Mouse (Mus musculus): ENCODE results near the gene Thap3. TPM values are rescaled to one million over a fixed set of nuclear protein-coding genes. Genes with fewer than 3 reads are reported as not detected.
"Not testable (repeated sequence)": the region's sequence is repeated elsewhere in the genome, so short reads cannot be mapped to it uniquely, and the experiment has no call there.

Thap3 gene
- 100 to 1,000 TPM in 1 of 2 experiments, 10 to 100 TPM in 1; 89.8 to 107 TPM for polyA plus RNA-seq (2017; shearing (Covaris generic))

DNA sequence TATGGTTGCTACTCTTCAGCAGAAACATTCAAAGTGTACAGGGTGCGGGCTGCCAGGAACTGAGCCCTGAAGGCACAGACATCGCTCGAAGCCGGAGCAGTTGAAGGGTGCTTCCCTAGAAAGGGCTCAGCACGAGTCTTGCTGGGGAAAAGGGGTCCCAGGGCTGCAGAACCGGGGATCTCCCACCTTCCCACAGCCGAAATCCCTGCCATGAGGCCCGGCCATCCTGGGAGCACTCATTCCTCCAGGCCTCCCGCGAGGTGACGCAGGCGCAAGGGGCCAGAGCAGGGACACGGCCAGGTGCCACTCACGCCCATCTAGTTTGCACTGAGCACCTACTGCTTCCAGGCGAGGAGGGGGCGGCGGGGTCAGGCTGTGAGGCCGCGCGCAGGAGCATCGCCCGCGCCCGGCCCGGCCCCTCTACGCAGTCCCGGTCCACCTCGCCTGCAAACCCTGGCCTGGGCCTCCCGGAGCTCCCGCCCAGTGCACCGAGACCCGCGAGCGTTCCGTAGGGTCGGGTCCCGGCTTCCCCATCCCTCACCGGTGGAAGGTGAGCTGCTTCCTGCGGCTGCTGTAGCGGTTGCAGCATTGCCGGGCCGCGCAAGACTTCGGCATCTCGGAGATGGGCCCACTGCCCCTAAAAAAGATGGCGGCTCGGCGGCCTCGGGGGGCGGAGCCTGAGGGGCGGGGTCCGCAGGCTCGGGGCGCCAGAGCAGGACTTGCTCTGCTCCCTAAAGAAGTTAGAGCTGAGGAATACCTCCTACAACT lies at the start of gene Thap3:
Gene Thap3 (minus strand): TSS at position 656 of the 768 bp plus-strand sequence.
- ATAC-seq, result peak; percentile 64

DNA sequence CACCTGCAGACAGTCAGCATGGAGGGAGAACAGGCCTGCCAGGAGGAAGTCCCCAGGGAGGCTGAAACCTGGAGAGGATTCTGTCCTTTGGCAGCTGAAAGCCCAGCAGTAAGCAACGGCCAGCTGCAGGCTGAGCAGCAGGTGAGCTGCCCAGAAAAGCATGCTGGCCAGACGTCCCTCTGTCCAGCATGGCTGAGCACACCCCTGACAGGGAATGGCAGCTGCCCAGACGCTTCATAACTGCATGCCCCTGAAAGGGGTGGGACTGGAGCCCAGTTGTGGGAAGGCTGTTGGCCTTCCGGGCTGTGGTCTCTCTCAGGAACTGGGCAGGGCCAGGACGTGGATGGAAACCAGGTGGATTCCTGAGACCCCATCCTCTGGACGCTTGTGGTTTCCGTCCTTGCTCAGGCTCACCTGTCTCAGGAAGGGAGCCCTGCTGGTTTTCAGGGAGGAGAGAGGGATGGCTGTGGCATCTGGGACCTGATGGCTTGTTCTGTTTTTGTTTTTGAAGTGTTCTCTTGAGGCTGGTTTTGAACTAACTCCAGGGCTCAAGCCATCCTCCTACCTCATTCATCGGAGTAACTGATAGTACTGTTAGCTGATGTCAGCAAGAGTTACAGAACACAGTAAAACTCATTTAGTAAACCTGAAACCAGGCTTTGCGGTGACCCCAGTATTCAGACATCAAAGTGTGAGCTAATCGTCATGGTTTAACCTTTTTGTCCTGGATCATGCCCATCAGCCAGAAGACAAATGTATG lies 49.6 kb upstream of the Thap3 start, which contains the start of gene Tas1r1:
Gene Tas1r1 (minus strand): TSS at position 344 of the 760 bp plus-strand sequence.
- no peak for ATAC-seq

DNA sequence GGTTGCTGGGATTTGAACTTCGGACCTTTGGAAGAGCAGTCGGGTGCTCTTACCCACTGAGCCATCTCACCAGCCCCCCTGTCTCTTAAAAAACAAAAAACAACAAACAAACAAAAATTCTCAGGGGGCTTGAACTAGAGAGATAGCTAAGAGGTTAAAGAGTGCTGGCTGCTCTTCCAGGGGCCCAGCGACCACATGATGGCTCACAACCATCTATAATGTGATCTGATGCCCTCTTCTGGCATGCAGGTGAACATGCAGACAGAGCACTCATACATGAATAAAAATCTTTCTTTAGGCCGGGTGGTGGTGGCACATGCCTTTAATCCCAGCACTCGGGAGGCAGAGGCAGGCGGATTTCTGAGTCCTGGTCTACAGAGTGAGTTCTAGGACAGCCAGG lies 47.7 kb upstream of the Thap3 start:
- not testable (repeated sequence) for ATAC-seq

DNA sequence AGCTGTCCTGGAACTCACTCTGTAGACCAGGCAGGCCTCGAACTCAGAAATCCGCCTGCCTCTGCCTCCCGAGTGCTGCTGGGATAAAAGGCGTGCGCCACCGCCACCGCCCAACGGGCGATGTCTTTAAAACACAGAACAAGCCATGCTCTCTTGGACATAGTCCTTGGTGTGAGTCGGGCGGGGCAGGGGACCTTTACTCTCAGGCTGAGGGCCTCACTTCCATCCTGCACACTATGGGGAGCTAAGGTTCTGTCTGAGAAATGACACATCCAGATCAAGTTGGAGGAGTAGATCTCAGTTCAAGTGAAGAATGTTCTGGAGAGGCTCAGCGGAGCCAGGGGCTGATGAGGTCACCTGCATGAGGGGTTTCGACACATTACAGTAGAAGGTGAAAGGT lies 44.1 kb upstream of the Thap3 start:
- no peak for ATAC-seq

DNA sequence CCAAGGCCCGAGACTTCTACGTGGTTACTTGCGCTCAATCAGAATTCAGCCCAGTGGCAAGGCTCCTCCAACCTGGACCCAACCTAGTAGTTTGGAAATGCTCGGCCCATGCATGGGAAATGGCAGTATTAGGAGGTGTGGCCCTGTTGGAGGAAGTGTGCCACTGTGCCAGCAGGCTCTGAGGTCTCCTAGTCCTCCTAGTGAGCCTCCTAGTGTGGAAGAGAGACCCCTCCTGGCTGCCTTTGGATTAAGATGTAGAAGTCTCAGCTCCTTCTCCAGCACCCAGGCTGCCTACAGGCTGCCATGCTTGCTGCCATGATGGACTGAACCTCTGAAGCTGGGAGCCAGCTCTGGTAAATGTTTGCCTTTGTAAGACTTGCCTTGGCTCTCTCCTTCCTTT lies 41.2 kb upstream of the Thap3 start:
- ATAC-seq, result no peak

DNA sequence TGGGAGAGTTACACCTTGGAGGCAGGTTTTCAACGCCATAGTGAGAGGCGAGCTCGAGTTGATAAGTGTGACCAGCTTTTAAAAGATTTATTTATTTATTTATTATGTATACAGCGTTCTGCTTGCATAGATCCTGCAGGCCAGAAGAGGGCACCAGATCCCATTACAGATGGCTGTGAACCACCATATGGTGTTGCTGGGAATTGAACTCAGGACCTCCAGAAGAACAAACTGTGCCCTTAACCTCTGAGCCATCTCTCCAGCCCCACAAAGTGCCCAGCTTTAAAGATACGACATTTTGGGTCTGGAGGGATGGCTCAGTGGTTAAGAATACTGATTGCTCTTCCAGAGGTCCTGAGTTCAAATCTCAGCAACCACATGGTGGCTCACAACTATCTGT lies 40.3 kb upstream of the Thap3 start:
- ATAC-seq, result no peak

DNA sequence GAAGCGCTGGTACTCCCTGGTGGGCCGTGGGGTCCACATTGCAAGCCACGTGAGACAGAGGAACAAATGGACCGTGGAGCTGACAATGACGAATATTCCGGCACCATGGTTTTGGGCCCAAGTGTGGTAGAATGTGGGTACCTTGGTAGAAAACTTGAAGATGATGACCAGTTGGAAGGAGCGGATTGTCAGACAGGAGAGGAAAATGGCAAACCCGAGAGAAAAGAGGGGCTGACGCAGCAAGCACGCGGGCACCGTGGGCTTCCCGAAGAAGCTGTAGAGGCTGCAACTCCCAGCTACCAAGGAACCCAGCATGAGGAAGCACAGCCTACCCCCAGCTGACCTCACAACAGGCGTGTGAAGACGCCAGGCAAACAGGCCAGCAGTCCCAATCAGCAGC lies 39.7 kb upstream of the Thap3 start:
- no peak for ATAC-seq

DNA sequence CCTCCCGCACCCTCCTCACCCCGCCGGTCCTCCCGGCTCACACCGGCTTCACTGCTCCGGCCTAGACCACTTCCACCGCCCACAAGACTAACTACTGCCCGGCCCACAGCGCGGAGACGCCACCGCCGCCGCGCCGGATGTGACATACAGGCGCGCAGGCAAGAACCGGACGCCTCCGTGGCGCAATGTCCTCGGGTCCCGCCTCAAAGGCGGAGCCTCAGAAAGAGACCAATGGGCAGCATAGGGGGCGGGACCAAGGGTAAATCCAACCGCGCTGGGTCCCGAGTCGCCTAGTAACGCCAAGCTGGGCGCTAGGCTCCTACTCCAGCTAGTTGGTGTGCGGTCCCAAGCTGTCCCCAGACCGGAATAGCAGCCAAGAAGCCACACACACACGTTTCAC lies 38.7 kb upstream of the Thap3 start, which contains the start of gene Zbtb48:
Gene Zbtb48 (minus strand): TSS at position 148 of the 400 bp plus-strand sequence.
- peak; percentile 99 for ATAC-seq

DNA sequence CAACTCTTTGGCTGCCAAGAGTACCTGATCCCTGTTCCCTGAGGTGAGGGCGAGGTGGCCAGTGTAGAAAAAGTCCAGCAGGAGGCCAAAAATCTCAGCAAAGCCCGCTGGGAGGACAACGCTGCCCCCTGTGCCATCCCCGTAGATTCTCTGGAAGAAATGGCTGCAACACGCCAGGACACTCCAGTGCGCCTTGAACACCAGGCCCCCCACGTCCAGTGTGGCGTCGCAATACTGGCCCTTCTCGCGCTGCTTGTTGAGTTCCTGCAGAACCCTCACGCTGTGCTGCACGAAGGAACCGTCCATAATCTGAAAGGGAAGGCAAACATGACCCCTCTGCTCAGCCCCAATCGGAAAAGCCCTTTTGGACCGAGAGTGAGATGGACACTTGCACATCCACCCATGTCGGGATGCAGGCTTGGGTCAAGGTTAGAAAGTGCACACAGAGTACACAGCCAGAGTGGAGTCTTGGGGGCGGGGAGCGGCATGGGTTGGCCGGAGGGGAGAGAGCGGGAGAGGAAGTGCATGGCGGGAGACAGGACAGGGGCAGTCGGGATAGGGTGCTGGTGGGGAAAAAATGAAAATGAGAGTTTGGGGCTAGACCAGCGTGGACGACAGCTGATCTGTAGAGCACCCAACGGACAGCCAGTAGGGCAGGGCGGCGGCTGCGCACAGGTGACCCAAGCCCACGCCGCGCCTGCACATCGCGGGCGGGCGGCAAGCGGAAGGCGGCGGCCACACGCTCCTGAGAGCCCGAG lies 38.1 kb upstream of the Thap3 start:
- no peak for ATAC-seq

DNA sequence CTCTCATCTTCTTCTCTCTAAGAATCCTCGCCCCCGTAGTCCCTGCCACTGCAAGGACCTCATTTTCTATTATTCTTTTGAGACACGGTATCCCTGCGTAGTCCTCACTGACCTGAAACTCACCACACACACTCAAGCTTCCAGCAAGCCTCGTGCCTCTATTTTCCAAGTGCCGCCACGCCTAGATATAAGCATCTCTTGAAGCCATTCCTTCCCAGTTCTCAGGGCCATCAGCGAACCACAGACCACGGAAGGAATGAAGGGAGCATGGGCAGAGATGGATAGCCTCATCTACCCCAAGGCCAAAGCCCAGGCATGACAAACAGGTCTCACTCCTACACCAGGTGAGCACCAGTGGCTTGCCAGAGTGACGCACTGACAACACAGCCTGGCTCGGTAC lies 35.7 kb upstream of the Thap3 start:
- no peak for ATAC-seq

DNA sequence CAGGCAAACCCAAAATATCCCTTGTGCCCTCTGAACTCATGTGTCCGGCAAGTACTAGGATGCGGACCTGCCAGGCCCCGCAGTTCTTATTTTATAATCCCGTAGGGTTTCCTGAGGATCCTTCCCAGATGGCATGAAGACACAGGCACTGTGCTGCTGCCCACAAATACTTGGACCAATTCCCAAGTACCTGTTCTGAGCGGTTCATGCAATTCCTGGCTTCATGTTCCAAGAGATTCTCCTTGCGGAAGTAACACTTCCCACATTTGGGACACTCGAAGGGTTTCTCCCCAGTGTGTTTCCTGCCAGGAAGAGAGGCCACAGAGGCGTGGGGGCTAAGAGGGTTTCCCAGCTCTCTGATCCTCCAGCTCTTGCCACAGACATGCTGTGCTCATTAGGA lies 33.7 kb upstream of the Thap3 start:
- ATAC-seq, result no peak

DNA sequence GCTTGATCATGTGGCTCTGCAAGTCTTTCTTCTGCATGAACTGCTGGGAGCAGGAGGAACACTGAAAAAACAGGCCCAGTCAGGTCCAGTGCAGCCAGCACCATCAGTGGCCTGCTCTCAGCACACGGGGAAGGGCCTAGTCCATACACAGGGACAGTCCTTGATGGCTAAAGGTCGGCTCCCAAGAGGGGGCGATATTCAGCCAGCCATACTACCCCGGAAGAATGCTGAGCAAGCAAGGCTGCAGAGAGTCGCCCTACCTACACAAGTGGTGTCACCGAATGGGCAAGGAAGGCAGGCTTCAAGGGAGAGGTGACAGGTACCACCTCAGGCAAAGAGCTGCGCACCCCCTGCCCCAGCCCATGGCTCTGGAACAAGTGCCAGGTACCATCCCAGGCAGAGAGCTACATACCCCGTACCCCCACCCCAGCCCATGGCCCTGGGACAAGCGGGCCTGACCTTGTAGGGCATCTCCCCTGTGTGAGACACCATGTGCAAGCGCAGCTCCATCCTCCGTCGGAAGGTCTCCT lies 32.8 kb upstream of the Thap3 start:
- no peak for ATAC-seq

DNA sequence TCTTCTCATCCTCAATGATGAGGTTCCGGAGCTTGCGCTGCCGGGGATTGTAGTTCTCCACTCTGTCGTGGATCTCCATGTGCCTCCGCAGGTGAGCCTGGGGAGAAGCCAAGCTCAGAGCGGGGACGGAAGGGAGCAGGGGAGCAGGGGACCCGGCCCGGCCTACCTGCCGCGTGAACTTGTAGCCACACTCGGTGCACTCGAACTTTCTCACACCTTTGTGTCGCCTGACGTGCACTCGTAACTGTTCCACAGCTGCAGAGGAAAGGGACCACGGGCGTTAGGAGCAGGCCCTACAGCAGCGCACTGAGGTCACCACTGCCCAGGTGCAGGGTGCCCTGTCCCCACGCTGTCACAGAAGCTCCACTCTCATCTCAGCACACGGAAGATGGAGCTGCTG lies 31.2 kb upstream of the Thap3 start:
- ATAC-seq, result no peak

DNA sequence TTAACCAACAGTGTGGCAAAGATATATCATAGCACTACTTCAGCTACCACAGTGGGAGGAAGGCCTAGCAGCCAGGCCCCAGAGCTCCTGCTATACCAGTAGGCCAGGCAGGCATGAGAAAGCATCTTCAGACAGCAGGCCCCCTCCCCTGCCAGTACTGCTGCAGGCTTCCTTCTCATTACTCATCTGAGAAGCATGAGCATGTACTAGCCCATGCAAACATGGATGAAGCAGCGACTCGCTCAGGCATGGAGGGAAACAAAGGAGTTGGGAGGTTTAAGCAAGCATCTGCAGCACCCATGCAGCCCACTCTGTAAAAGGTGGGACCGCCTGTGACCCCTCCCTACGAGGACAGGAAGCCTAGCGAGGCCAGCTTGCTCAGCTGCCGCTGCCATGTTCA lies 30.3 kb upstream of the Thap3 start:
- ATAC-seq, result no peak

DNA sequence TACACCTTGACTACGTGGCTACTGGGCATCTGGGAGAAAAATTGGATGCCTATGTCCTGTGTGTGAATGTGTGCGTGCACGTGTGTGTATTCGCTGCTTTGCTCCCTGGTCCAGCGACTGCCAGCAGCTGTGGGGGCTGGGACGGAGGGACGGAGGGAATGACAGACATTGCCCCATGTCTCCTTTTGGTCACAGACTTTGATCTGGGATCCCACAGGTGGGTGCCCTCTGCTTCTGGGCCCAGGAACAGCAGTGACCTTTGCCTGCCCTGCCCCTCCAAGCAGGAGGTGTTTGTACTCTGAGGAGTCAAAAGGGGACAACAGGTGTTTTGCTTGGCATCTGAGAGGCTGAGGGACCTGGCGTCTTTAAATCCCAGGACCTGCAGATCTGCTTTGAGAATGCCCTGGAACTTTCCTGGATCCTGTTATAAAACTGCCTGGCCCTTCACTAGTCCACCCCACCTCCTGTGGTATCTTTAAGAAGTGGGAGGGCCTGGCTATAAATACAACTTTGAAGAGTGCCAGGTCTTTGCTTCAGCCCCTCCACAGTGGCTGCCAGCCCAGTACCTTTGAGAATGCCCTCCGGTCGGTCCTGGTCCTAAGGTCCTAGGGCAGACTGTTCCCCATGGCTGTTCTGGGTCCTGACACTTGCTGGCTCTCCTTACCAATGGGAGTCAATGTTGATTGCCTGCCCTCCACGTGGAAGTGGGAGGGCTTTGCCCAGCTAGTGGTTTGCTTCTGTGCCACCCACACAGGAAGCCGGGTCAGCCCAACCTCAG lies 24.4 kb upstream of the Thap3 start:
- no peak for ATAC-seq

DNA sequence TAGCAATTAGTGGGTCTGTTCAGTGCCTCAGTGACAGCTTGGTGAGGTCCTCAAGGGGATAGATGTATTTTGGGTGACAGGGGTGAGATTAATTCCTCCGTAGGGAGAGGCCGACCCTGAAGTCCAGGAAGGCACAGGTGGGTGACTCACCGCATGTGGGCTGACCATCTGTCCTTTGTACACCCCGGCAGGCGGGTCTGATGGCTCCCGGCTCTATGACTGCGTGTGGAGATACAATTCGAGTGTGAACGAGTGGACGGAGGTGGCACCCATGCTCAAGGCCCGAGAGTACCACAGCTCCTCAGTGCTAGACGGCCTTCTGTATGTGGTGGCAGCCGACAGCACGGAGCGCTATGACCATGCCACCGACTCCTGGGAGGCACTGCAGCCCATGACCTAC lies 23.3 kb upstream of the Thap3 start:
- ATAC-seq, result no peak

DNA sequence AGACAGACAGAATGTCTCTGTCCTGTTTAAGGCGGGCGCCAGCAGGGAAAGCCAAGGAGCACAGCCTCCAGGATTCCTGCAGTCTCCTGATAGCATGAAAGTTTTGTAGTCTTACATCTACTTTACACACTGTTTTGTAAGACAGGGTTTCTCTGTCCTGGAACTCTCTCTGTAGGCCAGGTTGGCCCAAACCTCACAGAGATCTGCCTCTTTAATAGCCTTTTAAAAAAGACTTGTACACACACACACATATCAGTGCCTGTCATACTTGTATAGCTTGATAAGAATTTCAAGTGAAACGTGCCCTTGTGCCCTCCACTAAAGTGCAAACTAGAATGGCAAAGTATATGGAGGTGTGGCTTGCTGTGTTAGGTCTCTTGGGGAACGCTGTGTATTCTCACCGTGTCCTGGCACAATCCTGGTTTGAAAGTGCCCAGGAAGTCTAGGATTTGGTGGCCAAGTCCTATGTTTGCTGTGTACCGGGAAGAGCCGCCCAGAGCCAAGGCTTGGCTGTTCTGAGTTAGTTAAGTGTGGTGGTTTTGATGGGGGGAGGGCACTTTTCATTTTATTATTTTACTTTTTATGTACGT lies 22.5 kb upstream of the Thap3 start:
- no peak for ATAC-seq

DNA sequence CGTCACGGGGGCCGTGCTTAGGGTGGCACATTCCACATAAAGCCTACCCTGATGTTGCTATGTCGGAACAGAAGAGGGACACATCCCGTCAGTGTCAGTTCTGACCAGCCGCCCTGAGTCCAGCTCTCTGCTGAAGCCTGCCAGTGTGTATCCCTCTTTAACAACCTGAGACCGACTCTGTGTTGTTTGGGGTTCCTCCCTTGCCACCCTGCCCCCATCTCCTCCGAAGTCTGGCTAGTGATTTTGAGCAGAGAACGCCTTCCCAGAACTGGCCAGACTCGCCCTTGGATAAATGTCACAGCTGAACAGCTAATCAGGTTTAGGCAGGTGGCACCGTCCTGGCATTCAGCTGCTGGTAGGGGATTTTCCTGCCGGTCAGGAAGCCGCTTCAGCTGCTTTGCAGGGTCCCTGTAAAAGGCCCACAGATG lies 21.9 kb upstream of the Thap3 start:
- no peak for ATAC-seq

DNA sequence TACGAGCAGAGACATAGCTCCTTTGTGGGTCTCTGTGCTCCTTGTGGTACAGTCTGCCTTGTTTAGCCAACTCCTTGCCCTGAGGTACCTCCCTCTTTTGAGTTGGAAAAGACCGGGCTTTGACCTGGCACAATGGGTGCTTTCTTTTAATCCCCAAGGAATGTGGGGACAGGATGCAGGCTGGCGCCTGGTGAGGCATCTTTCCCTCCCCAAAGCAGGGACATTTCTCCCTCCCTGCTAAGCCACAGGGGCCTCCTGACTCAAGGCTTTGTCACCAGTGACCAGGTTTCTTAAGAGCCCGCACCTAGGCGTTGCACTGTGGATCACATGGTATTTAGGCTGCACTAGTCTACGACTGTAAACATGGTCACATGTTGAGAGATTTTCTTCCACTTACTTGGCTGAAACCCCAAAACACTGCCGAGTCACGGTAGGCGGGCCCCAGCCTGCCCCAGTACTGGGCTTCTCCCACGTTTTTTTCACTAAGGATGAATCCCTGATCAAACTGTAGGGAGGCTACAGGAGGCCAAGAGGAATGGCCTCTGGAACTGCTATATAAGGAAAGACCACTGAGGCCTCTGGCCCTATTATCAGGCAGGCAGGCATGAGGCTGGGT lies 21.4 kb upstream of the Thap3 start:
- ATAC-seq, result no peak

DNA sequence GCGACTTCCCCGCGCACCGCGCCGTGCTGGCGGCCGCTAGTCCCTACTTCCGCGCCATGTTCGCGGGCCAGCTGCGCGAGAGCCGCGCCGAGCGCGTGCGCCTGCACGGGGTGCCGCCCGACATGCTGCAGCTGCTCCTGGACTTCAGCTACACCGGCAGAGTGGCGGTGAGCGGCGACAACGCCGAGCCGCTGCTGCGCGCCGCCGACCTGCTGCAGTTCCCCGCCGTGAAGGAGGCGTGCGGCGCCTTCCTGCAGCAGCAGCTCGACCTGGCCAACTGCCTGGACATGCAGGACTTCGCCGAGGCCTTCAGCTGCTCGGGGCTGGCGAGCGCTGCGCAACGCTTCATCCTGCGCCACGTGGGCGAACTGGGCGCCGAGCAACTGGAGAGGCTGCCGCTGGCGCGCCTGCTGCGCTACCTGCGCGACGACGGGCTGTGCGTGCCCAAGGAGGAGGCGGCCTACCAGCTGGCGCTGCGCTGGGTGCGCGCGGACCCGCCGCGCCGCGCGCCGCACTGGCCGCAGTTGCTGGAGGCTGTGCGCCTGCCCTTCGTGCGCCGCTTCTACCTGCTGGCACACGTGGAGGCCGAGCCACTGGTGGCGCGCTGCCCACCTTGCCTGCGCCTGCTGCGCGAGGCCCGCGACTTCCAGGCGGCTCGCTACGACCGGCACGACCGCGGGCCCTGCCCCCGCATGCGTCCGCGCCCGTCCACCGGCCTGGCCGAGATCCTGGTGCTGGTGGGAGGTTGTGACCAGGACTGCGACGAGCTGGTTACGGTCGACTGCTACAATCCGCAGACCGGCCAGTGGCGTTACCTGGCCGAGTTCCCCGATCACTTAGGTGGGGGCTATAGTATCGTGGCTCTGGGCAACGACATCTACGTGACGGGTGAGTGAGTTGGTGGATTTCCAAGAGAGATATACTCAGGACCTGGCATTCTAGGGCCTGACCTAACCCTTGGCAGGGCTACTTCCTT lies 20.6 kb upstream of the Thap3 start:
- peak; percentile 62 for ATAC-seq
